In the genomic region with DNA sequence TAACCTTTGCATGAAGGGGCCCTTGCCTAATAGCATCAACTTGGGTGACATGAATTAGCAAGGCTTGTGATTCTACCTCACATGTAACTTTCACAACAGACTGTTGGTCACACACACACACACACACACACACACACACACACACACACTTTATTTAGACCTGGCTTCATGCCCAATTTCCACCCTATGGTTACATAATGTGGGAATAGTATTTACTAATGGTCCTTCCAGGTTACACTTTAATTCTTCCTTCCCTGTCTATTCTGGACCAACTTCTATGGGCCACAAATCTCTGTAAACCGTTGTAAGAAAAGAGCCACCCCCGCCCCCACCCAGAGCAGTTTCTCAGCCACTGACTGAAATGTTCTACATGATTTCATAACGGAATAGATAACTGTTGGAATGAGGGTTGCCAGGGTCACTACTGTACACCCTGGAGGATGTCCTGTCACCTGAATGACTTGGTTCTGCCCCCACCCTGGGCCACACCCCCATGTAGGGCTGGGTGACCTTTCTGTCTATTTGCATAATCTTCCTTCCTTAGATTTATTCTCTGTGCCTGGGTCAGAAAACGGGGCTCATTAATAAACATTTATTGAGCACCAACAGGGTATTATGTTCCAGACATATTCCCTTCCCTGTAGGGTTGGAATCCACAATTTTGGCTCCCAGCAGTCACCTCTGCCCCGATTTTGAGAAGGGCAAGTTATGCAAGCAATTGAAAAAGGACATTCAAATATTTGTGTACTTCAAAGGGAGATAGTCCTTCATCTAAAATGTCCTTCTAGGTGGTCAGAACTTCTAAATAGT, we compare ENCODE assay signal across 15 mouse cellular contexts.
A peak's percentile ranks its signal among the peaks of the same experiment; 100 is the strongest.
DNase-seq lines count a peak whose midpoint lies in the region; ATAC-seq lines count a peak whose summit lies in the region.
"Had no signal": no experiment of that assay in that cellular context is flagged by ENCODE, and none has a peak within 500 bp of the region (broad histone marks: within the 10 kb centered on the region; RNA-seq: fewer than 3 reads in every experiment).

No protein-coding gene starts in this region.

- intact Hi-C loops in heart, postnatal 10 days (cut with DNase I) = no loop called here

- H3K9ac ChIP-seq in liver, embryonic 13.5 days = no peak overlapping the region
- H3K9ac ChIP-seq: lung, embryonic 14.5 days had no signal

- H3K4me2 ChIP-seq in liver, embryonic 13.5 days = no peak overlapping the region
- H3K4me2 ChIP-seq: lung, embryonic 14.5 days had no signal

- peak; percentile 2 for DNase-seq in heart, adult 8-10 months (ENCODE audit: low spot score)
- no peak for DNase-seq in heart, embryonic 10.5 days (ENCODE audit: low spot score)
- DNase-seq in heart, postnatal 10 days = peak; percentile 25 to 32
- peak; percentile 72 for DNase-seq in kidney, adult 9 months
- no peak for DNase-seq in liver, embryonic 13.5 days
- no peak for DNase-seq in frontal cortex, postnatal 25 days (ENCODE audit: low spot score in 2 of 2)
- DNase-seq in cerebellum, adult 11-12 months = no peak
- DNase-seq in spleen, postnatal 36 days (ENCODE audit: low spot score in 2 of 2) = no peak
- DNase-seq: cerebellum, adult 9-10 months; gastrocnemius, postnatal 36 days; lung, embryonic 14.5 days; thymus, adult 18-20 months had no signal

- H3K27me3 ChIP-seq in heart, embryonic 10.5 days (ENCODE audit: insufficient read depth, poor library complexity, severe bottlenecking) = no peaks in the 10 kb centered on the region
- no peaks in the 10 kb centered on the region for H3K27me3 ChIP-seq in liver, embryonic 13.5 days

- H3K9me3 ChIP-seq in heart, embryonic 10.5 days = no peaks in the 10 kb centered on the region
- no peaks in the 10 kb centered on the region for H3K9me3 ChIP-seq in liver, embryonic 13.5 days (replicated peaks)
- H3K9me3 ChIP-seq: hindbrain, embryonic 10.5 days had no signal

- ATAC-seq in liver, embryonic 13.5 days (ENCODE audit: low read depth) = peak; percentile 60
- ATAC-seq: inflammation-experienced regulatory T-cells, adult 6 months had no signal

- H3K36me3 ChIP-seq in heart, embryonic 10.5 days = no peaks in the 10 kb centered on the region
- H3K36me3 ChIP-seq in liver, embryonic 13.5 days = no peaks in the 10 kb centered on the region
- H3K36me3 ChIP-seq: hindbrain, embryonic 10.5 days had no signal

- peaks cover 16% of the 10 kb centered on the region for H3K4me1 ChIP-seq in heart, embryonic 10.5 days
- H3K4me1 ChIP-seq in liver, embryonic 13.5 days (replicated peaks) = no peaks in the 10 kb centered on the region

- H3K27ac ChIP-seq in heart, embryonic 10.5 days = no peak overlapping the region
- no peak overlapping the region for H3K27ac ChIP-seq in liver, embryonic 13.5 days
- H3K27ac ChIP-seq: hindbrain, embryonic 10.5 days had no signal

- H3K4me3 ChIP-seq in heart, embryonic 10.5 days = no peak overlapping the region
- no peak overlapping the region for H3K4me3 ChIP-seq in liver, embryonic 13.5 days (replicated peaks)
- H3K4me3 ChIP-seq: erythroblast, embryonic 14.5 days; hindbrain, embryonic 10.5 days had no signal

- WGBS in heart, embryonic 10.5 days = 81% methylated on average over 5 of the region's 5 CpGs
- 49% methylated on average over 5 of the region's 5 CpGs for WGBS in liver, embryonic 13.5 days (ENCODE audit: insufficient replicate concordance)

Comparison
In these comparisons a context has a peak if more than half of its experiments do, and no peak if none do; other contexts are left out.
1. DNase-seq: peak in heart, adult 8-10 months (single experiment), heart, postnatal 10 days (2 of 2) and kidney, adult 9 months (single experiment); none in heart, embryonic 10.5 days (single experiment), liver, embryonic 13.5 days (single experiment), frontal cortex, postnatal 25 days (0 of 2), cerebellum, adult 11-12 months (single experiment) and spleen, postnatal 36 days (0 of 2).